Mouse (Mus musculus) MEL (cell line): Measurements from ENCODE around the gene Slc45a1. TPM values are rescaled to one million over a fixed set of nuclear protein-coding genes. Genes with fewer than 3 reads are reported as not detected.
A peak's percentile ranks its signal among the peaks of the same experiment; 100 is the strongest.

Source experiments
- DNase-seq: peaks from one replicate; pipeline ENCODE4 v3.0.0; 2011; ENCODE audit warnings: low read depth, low spot score
- H3K27ac ChIP-seq: 2 replicates; pipeline ENCODE4 v1.5.1; 2012; ENCODE audit warnings: low read depth, mild to moderate bottlenecking, control low read depth, low read length, moderate library complexity; ENCODE audit not compliant: control insufficient read depth
- H3K27me3 ChIP-seq, 2 experiments: fragments of 150-350 bp in 1 of 2; sonication (generic) in 1 of 2; 2 replicates each; pipeline ENCODE4 v1.6.1; 2012; ENCODE audit warnings: low read length in 2 of 2, mild to moderate bottlenecking in 2 of 2, improper control_type of control experiment in 1 of 2, moderate library complexity in 1 of 2; ENCODE audit not compliant: insufficient read depth in 2 of 2, control insufficient read depth in 1 of 2
- H3K36me3 ChIP-seq, 2 experiments: 2 replicates each; pipeline ENCODE4 v1.6.1; 2012 to 2014; ENCODE audit warnings: low read length in 2 of 2, improper control_type of control experiment in 1 of 2, inconsistent platforms in 1 of 2, mild to moderate bottlenecking in 1 of 2; ENCODE audit not compliant: insufficient read depth in 2 of 2, control insufficient read depth in 1 of 2
- H3K4me1 ChIP-seq, 2 experiments: fragments of 150-350 bp in 1 of 2; sonication (generic) in 1 of 2; 2 replicates each; pipeline ENCODE4 v1.6.1; 2012; ENCODE audit warnings: low read length in 2 of 2, improper control_type of control experiment in 1 of 2, mild to moderate bottlenecking in 1 of 2; ENCODE audit not compliant: insufficient read depth in 2 of 2, control insufficient read depth in 1 of 2
- H3K4me3 ChIP-seq, 2 experiments: fragments of 150-350 bp in 1 of 2; sonication (generic) in 1 of 2; 2 replicates each; pipeline ENCODE4 v1.5.1; 2012; ENCODE audit warnings: low read depth in 2 of 2, low read length in 2 of 2, mild to moderate bottlenecking in 2 of 2, moderate library complexity in 2 of 2, control low read depth in 1 of 2, improper control_type of control experiment in 1 of 2; ENCODE audit not compliant: control insufficient read depth in 1 of 2, insufficient read depth in 1 of 2
- H3K79me2 ChIP-seq: 2 replicates; pipeline ENCODE4 v1.6.1; 2012; ENCODE audit warnings: mild to moderate bottlenecking, low read length, moderate library complexity; ENCODE audit not compliant: control insufficient read depth, poor library complexity, insufficient read depth
- H3K9ac ChIP-seq: 2 replicates; pipeline ENCODE4 v1.6.1; 2012; ENCODE audit warnings: low read depth, mild to moderate bottlenecking, control low read depth, low read length, moderate library complexity; ENCODE audit not compliant: control insufficient read depth, poor library complexity, severe bottlenecking
- H3K9me3 ChIP-seq: fragments of 150-350 bp; sonication (generic); replicated peaks from 2 replicates; pipeline ENCODE4 v1.6.1; 2012; ENCODE audit warnings: mild to moderate bottlenecking, low read length, improper control_type of control experiment, moderate library complexity; ENCODE audit not compliant: insufficient read depth
- BHLHE40 ChIP-seq: IDR thresholded peaks from 2 replicates; pipeline ENCODE4 v1.6.1; 2012; ENCODE audit warnings: low read depth, mild to moderate bottlenecking, inconsistent platforms, low read length, improper control_type of control experiment, borderline replicate concordance
- CHD2 ChIP-seq: IDR thresholded peaks from 2 replicates; pipeline ENCODE4 v1.6.1; 2011; ENCODE audit warnings: low read length, improper control_type of control experiment
- E2F4 ChIP-seq: IDR thresholded peaks from 2 replicates; pipeline ENCODE4 v1.6.1; 2011; ENCODE audit warnings: low read depth, low read length, improper control_type of control experiment, borderline replicate concordance
- ETS1 ChIP-seq: IDR thresholded peaks from 2 replicates; pipeline ENCODE4 v1.6.1; 2012; ENCODE audit warnings: low read depth, mild to moderate bottlenecking, inconsistent platforms, low read length, improper control_type of control experiment, moderate library complexity
- GABPA ChIP-seq: IDR thresholded peaks from 2 replicates; pipeline ENCODE4 v1.6.1; 2012; ENCODE audit warnings: low read depth, mild to moderate bottlenecking, inconsistent platforms, low read length, improper control_type of control experiment, moderate library complexity
- GATA1 ChIP-seq: IDR thresholded peaks from 2 replicates; pipeline ENCODE4 v1.6.1; 2011; ENCODE audit warnings: low read depth, low read length, improper control_type of control experiment
- JUND ChIP-seq: IDR thresholded peaks from 2 replicates; pipeline ENCODE4 v1.6.1; 2011; ENCODE audit warnings: low read depth, mild to moderate bottlenecking, improper control_type of control experiment, low read length
- MAX ChIP-seq: IDR thresholded peaks from 2 replicates; pipeline ENCODE4 v1.6.1; 2011; ENCODE audit warnings: low read length, improper control_type of control experiment
- MEF2A ChIP-seq: IDR thresholded peaks from 2 replicates; pipeline ENCODE4 v1.6.1; 2014; ENCODE audit warnings: low read depth, mild to moderate bottlenecking, inconsistent platforms, low read length, improper control_type of control experiment; ENCODE audit not compliant: poor library complexity, insufficient replicate concordance, severe bottlenecking; ENCODE audit errors: extremely low read depth
- MYB ChIP-seq: IDR thresholded peaks from 2 replicates; pipeline ENCODE4 v1.6.1; 2011; ENCODE audit warnings: mild to moderate bottlenecking, low read depth, low read length, improper control_type of control experiment
- MYC ChIP-seq: IDR thresholded peaks from 2 replicates; pipeline ENCODE4 v1.6.1; 2011; ENCODE audit warnings: low read depth, mild to moderate bottlenecking, low read length, improper control_type of control experiment, moderate library complexity
- POLR2A ChIP-seq, 2 experiments: IDR thresholded peaks; 2 replicates each; pipeline ENCODE4 v1.6.1; 2011 to 2012; ENCODE audit warnings: low read length in 2 of 2, mild to moderate bottlenecking in 2 of 2, control low read depth in 1 of 2, improper control_type of control experiment in 1 of 2, low read depth in 1 of 2, moderate library complexity in 1 of 2; ENCODE audit not compliant: control insufficient read depth in 1 of 2, insufficient read depth in 1 of 2, poor library complexity in 1 of 2
- POLR2AphosphoS2 ChIP-seq: IDR thresholded peaks from 2 replicates; pipeline ENCODE4 v1.6.1; 2011; ENCODE audit warnings: low read length, improper control_type of control experiment
- RCOR1 ChIP-seq: IDR thresholded peaks from 2 replicates; pipeline ENCODE4 v1.6.1; 2012; ENCODE audit warnings: low read depth, mild to moderate bottlenecking, inconsistent platforms, low read length, improper control_type of control experiment
- SIN3A ChIP-seq: IDR thresholded peaks from 2 replicates; pipeline ENCODE4 v1.6.1; 2012; ENCODE audit warnings: low read length, improper control_type of control experiment, inconsistent platforms
- TAL1 ChIP-seq: IDR thresholded peaks from 2 replicates; pipeline ENCODE4 v1.6.1; 2012; ENCODE audit warnings: mild to moderate bottlenecking, inconsistent platforms, low read length, moderate library complexity, mixed read lengths
- TBP ChIP-seq: IDR thresholded peaks from 2 replicates; pipeline ENCODE4 v1.8.0; 2011; ENCODE audit warnings: low read depth, low read length, improper control_type of control experiment
- TCF12 ChIP-seq: IDR thresholded peaks from 2 replicates; pipeline ENCODE4 v1.6.1; 2014; ENCODE audit warnings: low read depth, mild to moderate bottlenecking, inconsistent platforms, low read length, improper control_type of control experiment, moderate library complexity
- USF1 ChIP-seq: IDR thresholded peaks from 2 replicates; pipeline ENCODE4 v1.6.1; 2014; ENCODE audit warnings: low read depth, mild to moderate bottlenecking, inconsistent platforms, low read length, improper control_type of control experiment, moderate library complexity
- USF2 ChIP-seq, 2 experiments: IDR thresholded peaks; 2 replicates each; pipeline ENCODE4 v1.6.1; 2011 to 2012; ENCODE audit warnings: improper control_type of control experiment in 2 of 2, low read length in 2 of 2, borderline replicate concordance in 1 of 2, inconsistent platforms in 1 of 2, low read depth in 1 of 2, mild to moderate bottlenecking in 1 of 2; ENCODE audit not compliant: insufficient read depth in 1 of 2
- ZC3H11A ChIP-seq: IDR thresholded peaks from 2 replicates; pipeline ENCODE4 v1.6.1; 2012; ENCODE audit warnings: low read depth, mild to moderate bottlenecking, inconsistent platforms, low read length, improper control_type of control experiment
- ZKSCAN1 ChIP-seq: IDR thresholded peaks from 2 replicates; pipeline ENCODE4 v1.6.1; 2012; ENCODE audit warnings: low read depth, mild to moderate bottlenecking, inconsistent platforms, low read length, improper control_type of control experiment, moderate library complexity
- ZNF384 ChIP-seq: IDR thresholded peaks from 2 replicates; pipeline ENCODE4 v1.6.1; 2012; ENCODE audit warnings: low read depth, mild to moderate bottlenecking, inconsistent platforms, low read length, improper control_type of control experiment
- polyA plus RNA-seq, 2 experiments: library from polyadenylated mRNA; stranded (reverse) in 1 of 2; unstranded in 1 of 2; fragments of >175 nt in 1 of 2; fragments of >200 nt in 1 of 2; gene quantifications; 2 replicates each; pipeline versions ENCODE4 v1.2.1 to v1.2.4; 2012; ENCODE audit warnings: low replicate concordance in 2 of 2, low read depth in 1 of 2; ENCODE audit not compliant: insufficient read length in 2 of 2, insufficient read depth in 1 of 2, missing spikeins in 1 of 2
- total RNA-seq: library from RNA; depleted of rRNA; stranded (reverse); fragments of 300-350 nt; gene quantifications from 2 replicates; pipeline ENCODE4 v1.2.3, GENCODE M21; 2012

The Slc45a1 gene
- total and polyA plus RNA-seq, 3 experiments, result not detected

- H3K4me3 ChIP-seq, result peak overlapping the region; percentile 51 to 71
- H3K27ac ChIP-seq, result peak overlapping the region; percentile 22; the same call in 1 of the 2 replicates
- H3K9ac ChIP-seq, result peak overlapping the region; percentile 49
Measured at GRCm38 (mm10) chr4:150588300-150588621, 63.7 kb downstream of the Slc45a1 start.

GRCm38 (mm10) chr4:150587597-150588299, 64.2 kb downstream of the Slc45a1 start:
- Histone ChIP-seq H3K27me3 (no peaks in the 10 kb centered on the region), H3K9ac (peak overlapping the region; percentile 49), H3K27ac (peak overlapping the region; percentile 22; the same call in 1 of the 2 replicates)
- DNase-seq, result peak; percentile 36
- TF ChIP-seq SIN3A (peak; percentile 59), BHLHE40 (no peak), POLR2AphosphoS2 (no peak), MEF2A (no peak), E2F4 (no peak), TCF12 (no peak), CHD2 (no peak), ZKSCAN1 (no peak), ZNF384 (no peak), TAL1 (0 out of 2 replicates have a peak, but pooled peaks have one; percentile 19), POLR2A (IDR thresholded peaks at IDR 0.05; ENCODE audit: control insufficient read depth in 1 of 2, insufficient read depth in 1 of 2, low read depth in 1 of 2, low read length in 2 of 2, poor library complexity in 1 of 2) (no peak), GATA1 (no peak), TBP (no peak)
- TF ChIP-seq, all 39 proteins: peak for 2
- no peaks in the 10 kb centered on the region for H3K79me2 ChIP-seq
- no peaks in the 10 kb centered on the region for H3K9me3 ChIP-seq
- peaks cover under 1 to 7% of the 10 kb centered on the region in 2 experiments for H3K4me1 ChIP-seq
- H3K36me3 ChIP-seq, result peaks cover 0 to 6% of the 10 kb centered on the region in 2 experiments; a peak in 2 of 4 replicates
- H3K4me3 ChIP-seq, result peak overlapping the region; percentile 51 to 71

More at GRCm38 (mm10) chr4:150588300-150588621, 63.7 kb downstream of the Slc45a1 start:
- no peak for TF ChIP-seq USF1
- no peak for TF ChIP-seq MYB
- TF ChIP-seq ZKSCAN1, result no peak
- no peak for TF ChIP-seq POLR2AphosphoS2
- no peak for TF ChIP-seq TCF12
- TF ChIP-seq SIN3A, result no peak
- TF ChIP-seq JUND, result no peak
- no peak for TF ChIP-seq MAX
- no peak for TF ChIP-seq TAL1
- TF ChIP-seq GATA1, result no peak
- no peak for TF ChIP-seq MYC
- no peak for TF ChIP-seq CHD2
- no peak for TF ChIP-seq RCOR1
- TF ChIP-seq USF2 (IDR thresholded peaks at IDR 0.05; ENCODE audit: borderline replicate concordance in 1 of 2, insufficient read depth in 1 of 2, low read depth in 1 of 2, low read length in 2 of 2), result no peak
- no peak for TF ChIP-seq ZC3H11A
- no peak for TF ChIP-seq TBP
- TF ChIP-seq E2F4, result no peak
- no peak for TF ChIP-seq GABPA
- no peak for TF ChIP-seq ETS1
- Histone ChIP-seq H3K36me3 (peaks cover 0 to 6% of the 10 kb centered on the region in 2 experiments; a peak in 2 of 4 replicates), H3K79me2 (no peaks in the 10 kb centered on the region), H3K9me3 (no peaks in the 10 kb centered on the region), H3K4me1 (peaks cover 4 to 8% of the 10 kb centered on the region in 2 experiments), H3K27me3 (no peaks in the 10 kb centered on the region)
- DNase-seq, result peak; percentile 37
